Mouse (Mus musculus) limb, embryonic 12.5 days (tissue): ENCODE measurements at regions not wholly inside any gene's neighbourhood (a gene's known extent, or its start where the extent isn't known, plus 50 kb on each side); places are given as distances from the start of the nearest gene placed in this dataset.

Source experiments
- ATAC-seq: fragments of 200-750 bp; cut with Nextera tagmentation; 2 replicates; pipeline ENCODE4 v1.8.0; 2017; ENCODE audit warnings: low read depth, moderate TSS enrichment; ENCODE audit not compliant: insufficient number of reproducible peaks, insufficient read depth, low FRiP score, low TSS enrichment
- H3K27ac ChIP-seq: fragments of 300-500 bp; sonication (generic); 2 replicates; pipeline ENCODE4 v1.5.1; 2016; ENCODE audit warnings: mild to moderate bottlenecking, moderate library complexity
- H3K27me3 ChIP-seq: fragments of 300-500 bp; sonication (generic); 2 replicates; pipeline ENCODE4 v1.6.1; 2016; ENCODE audit warnings: mild to moderate bottlenecking, moderate library complexity
- H3K36me3 ChIP-seq: fragments of 300-500 bp; sonication (generic); 2 replicates; pipeline ENCODE4 v1.6.1; 2016; ENCODE audit warnings: mild to moderate bottlenecking, moderate library complexity
- H3K4me1 ChIP-seq: fragments of 300-500 bp; sonication (generic); replicated peaks from 2 replicates; pipeline ENCODE4 v1.6.1; 2016
- H3K4me2 ChIP-seq: fragments of 300-500 bp; sonication (generic); 2 replicates; pipeline ENCODE4 v1.6.1; 2016; ENCODE audit warnings: mild to moderate bottlenecking, moderate library complexity
- H3K4me3 ChIP-seq: fragments of 300-500 bp; sonication (generic); replicated peaks from 2 replicates; pipeline ENCODE4 v1.5.1; 2016; ENCODE audit warnings: mild to moderate bottlenecking
- H3K9ac ChIP-seq: fragments of 300-500 bp; sonication (generic); replicated peaks from 2 replicates; pipeline ENCODE4 v1.6.1; 2016; ENCODE audit warnings: mild to moderate bottlenecking, moderate library complexity
- H3K9me3 ChIP-seq: fragments of 300-500 bp; sonication (generic); 2 replicates; pipeline ENCODE4 v1.6.1; 2016; ENCODE audit warnings: mild to moderate bottlenecking, moderate library complexity
- WGBS: fragments of 180-500 bp; shearing (Covaris S2); methylation state at CpG from one replicate; pipeline ENCODE4 v1.1.7; 2016; 5-methylcytosine and 5-hydroxymethylcytosine counted together

DNA sequence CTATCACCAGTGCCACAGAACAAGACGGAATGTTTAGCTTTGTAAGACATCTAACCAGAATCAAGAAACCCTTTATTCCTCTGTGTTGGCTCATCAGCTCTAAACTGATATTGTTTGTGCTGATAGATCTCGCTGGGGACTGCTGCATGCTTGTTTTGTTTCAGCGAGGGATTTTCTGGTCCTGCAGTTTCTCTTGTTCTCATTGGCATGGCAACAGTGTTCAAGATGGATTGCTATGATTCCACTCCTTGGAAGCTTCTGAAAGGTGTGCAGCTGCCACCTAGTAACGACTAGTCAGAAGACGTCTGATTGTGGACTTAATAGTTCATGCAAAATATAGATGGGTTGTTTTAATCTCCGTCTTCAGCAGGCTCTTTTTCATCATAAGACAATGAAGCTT lies 591.2 kb downstream of the Sorcs1 start:
- H3K4me2 ChIP-seq = no peak overlapping the region
- no peak overlapping the region for H3K27ac ChIP-seq
- 77% methylated on average over 6 of the region's 6 CpGs for WGBS
- ATAC-seq = no peak
- H3K9me3 ChIP-seq = no peaks in the 10 kb centered on the region
- H3K36me3 ChIP-seq = no peaks in the 10 kb centered on the region
- H3K9ac ChIP-seq = no peak overlapping the region
- H3K4me3 ChIP-seq = no peak overlapping the region
- H3K27me3 ChIP-seq = no peaks in the 10 kb centered on the region
- no peaks in the 10 kb centered on the region for H3K4me1 ChIP-seq

DNA sequence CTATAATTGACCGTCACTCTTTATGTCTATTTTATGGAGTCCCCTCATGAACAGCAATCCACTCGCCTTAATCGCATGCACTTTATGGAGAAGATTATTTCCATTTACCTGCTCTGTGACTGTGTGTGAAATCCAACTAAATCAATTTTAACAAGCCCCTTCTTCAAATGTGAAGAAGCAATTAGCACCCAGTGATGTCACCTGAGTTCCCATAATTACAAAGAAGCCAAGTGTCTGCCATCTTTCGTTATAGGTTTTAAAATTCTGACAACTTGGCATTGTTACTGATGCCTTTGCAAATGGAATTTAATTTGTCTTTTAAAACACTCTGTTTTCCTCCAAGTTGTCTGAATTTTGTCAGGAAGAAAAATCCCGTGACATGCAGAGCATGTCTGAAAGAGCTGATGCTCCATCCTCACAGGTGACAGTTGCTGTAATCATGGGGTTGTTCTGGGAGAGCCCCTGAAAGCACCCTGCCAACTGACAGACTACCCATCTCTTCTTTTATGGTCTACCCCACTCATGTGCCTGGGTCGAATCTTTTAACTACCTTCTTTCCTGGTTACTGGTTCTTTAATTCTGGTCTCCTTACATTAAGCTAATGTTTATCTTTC lies 600.9 kb downstream of the Sorcs1 start:
- no peak overlapping the region for H3K27ac ChIP-seq
- H3K4me1 ChIP-seq = no peaks in the 10 kb centered on the region
- H3K27me3 ChIP-seq = no peaks in the 10 kb centered on the region
- H3K9me3 ChIP-seq = no peaks in the 10 kb centered on the region
- ATAC-seq = no peak
- no peak overlapping the region for H3K9ac ChIP-seq
- no peak overlapping the region for H3K4me2 ChIP-seq
- 79% methylated on average over 6 of the region's 6 CpGs for WGBS
- H3K36me3 ChIP-seq = no peaks in the 10 kb centered on the region
- no peak overlapping the region for H3K4me3 ChIP-seq

DNA sequence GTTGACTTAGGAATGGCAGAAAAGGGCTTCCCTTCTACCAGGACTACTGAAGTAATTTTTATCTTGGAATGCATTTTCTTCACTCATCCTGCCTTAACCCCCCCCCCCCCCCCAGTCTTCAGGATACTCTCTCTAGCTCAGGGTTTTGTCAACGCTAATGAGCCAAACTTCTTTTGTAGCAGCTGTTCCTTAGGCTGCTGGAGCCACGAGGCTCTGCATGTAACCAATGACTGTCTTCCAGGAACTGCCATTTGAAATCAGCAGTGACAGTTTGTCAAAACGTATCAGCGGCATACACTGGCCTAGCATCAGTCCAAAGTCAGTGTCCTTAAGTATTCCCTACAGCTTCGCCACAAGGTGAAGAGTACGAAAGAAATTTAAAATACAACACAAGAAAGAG lies 618.0 kb downstream of the Sorcs1 start:
- H3K9me3 ChIP-seq = no peaks in the 10 kb centered on the region
- no peaks in the 10 kb centered on the region for H3K27me3 ChIP-seq
- H3K4me3 ChIP-seq = no peak overlapping the region
- H3K4me1 ChIP-seq = no peaks in the 10 kb centered on the region
- no peak for ATAC-seq
- no peak overlapping the region for H3K4me2 ChIP-seq
- H3K9ac ChIP-seq = no peak overlapping the region
- 67% methylated on average over 6 of the region's 6 CpGs for WGBS
- no peaks in the 10 kb centered on the region for H3K36me3 ChIP-seq
- no peak overlapping the region for H3K27ac ChIP-seq

DNA sequence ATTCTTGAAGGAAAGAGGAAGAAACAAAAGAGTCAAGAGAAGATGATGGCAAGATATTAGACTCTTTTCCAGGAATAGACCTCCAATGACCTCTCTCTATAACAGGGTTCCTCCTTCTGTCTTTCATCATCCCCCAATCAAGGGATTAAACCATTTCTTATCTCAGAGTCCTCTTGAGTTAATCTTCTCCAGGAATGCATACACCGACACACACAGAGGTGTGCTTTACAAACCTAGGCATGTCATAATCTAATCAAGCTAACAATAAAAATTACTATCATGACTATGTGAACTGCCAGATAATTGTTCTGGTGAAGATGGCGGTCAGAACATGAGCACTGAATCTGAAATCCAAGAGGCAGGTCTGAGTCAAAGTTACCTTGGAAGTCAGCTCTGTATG lies 625.5 kb downstream of the Sorcs1 start:
- no peaks in the 10 kb centered on the region for H3K36me3 ChIP-seq
- H3K4me3 ChIP-seq = no peak overlapping the region
- no peak overlapping the region for H3K27ac ChIP-seq
- no peaks in the 10 kb centered on the region for H3K27me3 ChIP-seq
- H3K9me3 ChIP-seq = no peaks in the 10 kb centered on the region
- H3K9ac ChIP-seq = no peak overlapping the region
- no peak for ATAC-seq
- 95% methylated on average over 2 of the region's 2 CpGs for WGBS
- H3K4me2 ChIP-seq = no peak overlapping the region
- H3K4me1 ChIP-seq = no peaks in the 10 kb centered on the region

DNA sequence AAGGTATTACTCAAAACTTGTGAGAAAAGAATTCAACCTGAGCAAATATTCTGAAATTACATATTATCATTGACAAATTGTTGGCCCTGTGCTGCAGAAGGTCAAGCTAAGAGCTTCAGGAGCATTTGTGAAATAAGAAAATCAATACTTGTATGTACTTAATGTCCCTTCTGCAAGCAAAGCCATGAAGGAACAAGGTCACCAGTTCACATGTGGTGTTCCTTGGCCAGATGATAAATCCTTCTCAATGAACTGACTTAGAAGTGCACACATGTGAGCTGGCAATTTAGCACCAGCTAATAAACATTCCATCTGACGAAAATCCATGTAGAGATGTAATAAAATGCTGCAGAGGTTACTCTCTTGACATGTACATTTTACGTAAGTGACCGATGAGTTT lies 632.7 kb downstream of the Sorcs1 start:
- 55% methylated on average over 3 of the region's 3 CpGs for WGBS
- no peak overlapping the region for H3K9ac ChIP-seq
- ATAC-seq = no peak
- H3K4me3 ChIP-seq = no peak overlapping the region
- no peaks in the 10 kb centered on the region for H3K36me3 ChIP-seq
- H3K27ac ChIP-seq = no peak overlapping the region
- H3K4me2 ChIP-seq = no peak overlapping the region
- H3K27me3 ChIP-seq = no peaks in the 10 kb centered on the region
- H3K9me3 ChIP-seq = no peaks in the 10 kb centered on the region
- H3K4me1 ChIP-seq = no peaks in the 10 kb centered on the region

DNA sequence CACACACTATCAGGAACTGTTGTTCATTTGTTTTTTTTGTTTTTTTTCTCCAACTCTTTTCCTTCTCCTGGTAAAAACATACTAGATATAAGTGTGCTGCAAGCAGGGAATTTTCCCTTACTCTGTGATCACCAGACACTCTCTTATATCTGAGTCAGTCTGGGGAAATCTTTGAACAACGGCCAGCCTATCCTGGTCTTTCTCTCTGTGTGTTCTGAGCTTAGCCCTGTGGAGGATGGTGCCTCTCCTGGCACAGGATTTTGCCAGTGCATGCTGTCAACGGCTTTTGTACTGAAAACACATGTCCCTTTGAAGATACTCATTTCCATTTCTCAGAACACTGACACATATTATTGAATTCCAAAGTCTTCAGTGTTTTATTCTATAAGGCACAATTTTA lies 664.8 kb downstream of the Sorcs1 start:
- no peak overlapping the region for H3K4me2 ChIP-seq
- no peaks in the 10 kb centered on the region for H3K36me3 ChIP-seq
- no peak overlapping the region for H3K4me3 ChIP-seq
- no peak overlapping the region for H3K27ac ChIP-seq
- WGBS = 47% methylated on average over 2 of the region's 2 CpGs
- H3K9ac ChIP-seq = no peak overlapping the region
- H3K9me3 ChIP-seq = no peaks in the 10 kb centered on the region
- H3K4me1 ChIP-seq = no peaks in the 10 kb centered on the region
- H3K27me3 ChIP-seq = no peaks in the 10 kb centered on the region
- ATAC-seq = no peak

DNA sequence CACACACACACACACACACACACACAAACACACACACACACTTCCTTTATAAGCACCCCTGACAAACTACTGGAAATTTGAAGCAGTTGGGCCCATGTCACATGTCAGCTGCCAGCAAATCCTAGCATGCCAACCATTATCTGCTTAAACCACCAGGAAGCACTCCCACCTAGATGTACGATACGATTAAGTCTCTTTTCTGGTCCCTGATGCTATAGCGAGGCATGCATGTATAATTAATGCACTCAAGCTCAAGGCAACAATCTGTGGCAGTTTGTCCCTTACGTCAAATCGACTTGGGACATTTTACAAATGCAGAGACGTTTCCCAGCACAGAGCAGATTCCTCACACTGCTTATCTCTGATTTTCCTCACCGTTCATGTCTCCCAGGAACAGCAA lies 673.2 kb downstream of the Sorcs1 start:
- H3K4me2 ChIP-seq = no peak overlapping the region
- H3K36me3 ChIP-seq = no peaks in the 10 kb centered on the region
- H3K9ac ChIP-seq = no peak overlapping the region
- no peaks in the 10 kb centered on the region for H3K9me3 ChIP-seq
- ATAC-seq = no peak
- H3K27ac ChIP-seq = no peak overlapping the region
- no peaks in the 10 kb centered on the region for H3K4me1 ChIP-seq
- no peaks in the 10 kb centered on the region for H3K27me3 ChIP-seq
- H3K4me3 ChIP-seq = no peak overlapping the region
- 68% methylated on average over 7 of the region's 7 CpGs for WGBS

DNA sequence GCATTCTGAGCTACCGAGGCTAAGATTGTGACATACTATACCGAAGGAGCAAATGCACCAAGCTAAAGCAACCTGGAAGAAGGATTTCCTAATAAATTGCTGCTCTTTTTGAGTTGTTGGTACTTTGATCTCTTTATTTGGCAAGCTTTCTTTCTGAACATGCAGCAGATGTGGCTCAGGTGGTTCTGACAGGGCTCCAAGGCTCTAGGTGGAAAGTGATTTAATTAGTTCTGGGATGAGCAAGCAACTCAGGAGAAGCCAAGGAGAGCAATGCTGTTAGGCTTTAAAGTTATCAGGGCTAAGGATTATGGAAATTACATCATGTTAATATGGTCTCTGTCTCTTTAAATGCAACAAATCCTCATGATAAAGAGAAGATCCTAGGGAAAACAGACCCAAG lies 692.6 kb downstream of the Sorcs1 start:
- Histone ChIP-seq H3K4me1 (no peaks in the 10 kb centered on the region), H3K36me3 (no peaks in the 10 kb centered on the region), H3K27ac (no peak overlapping the region), H3K9me3 (0 out of 2 replicates have a peak, but pooled peaks cover 4% of the 10 kb centered on the region), H3K27me3 (no peaks in the 10 kb centered on the region), H3K9ac (no peak overlapping the region), H3K4me3 (no peak overlapping the region), H3K4me2 (no peak overlapping the region)
- 75% methylated on average over 2 of the region's 2 CpGs for WGBS
- no peak for ATAC-seq

DNA sequence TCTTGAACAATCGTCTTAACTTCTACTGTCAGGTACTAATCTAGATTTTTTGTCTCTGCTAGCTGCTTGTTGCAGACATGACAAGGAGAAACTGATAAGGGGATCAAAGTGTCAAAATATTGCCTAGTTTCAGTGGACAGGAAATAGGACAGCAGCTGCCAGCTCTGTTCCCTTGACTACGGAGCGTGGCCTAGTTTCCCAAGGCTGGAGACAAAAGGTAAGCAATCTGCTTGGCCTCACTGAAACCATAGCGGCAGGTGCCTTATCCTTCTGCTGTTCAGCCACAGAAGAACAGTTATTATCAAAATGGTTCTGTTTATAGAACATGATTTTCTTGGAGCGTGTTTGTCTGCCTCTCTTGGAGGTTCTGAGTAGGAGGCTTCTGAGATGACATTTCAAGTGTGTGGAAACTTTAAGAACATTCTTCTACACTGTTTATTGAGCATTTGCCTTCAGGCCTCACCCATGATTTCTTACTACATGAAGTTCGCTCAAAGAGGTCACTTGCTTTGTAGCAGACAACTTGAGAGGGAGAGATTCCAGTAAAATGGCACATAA lies 712.1 kb downstream of the Sorcs1 start:
- Histone ChIP-seq H3K4me2 (no peak overlapping the region), H3K9ac (no peak overlapping the region), H3K27me3 (no peaks in the 10 kb centered on the region), H3K4me1 (no peaks in the 10 kb centered on the region), H3K4me3 (no peak overlapping the region), H3K36me3 (no peaks in the 10 kb centered on the region), H3K9me3 (no peaks in the 10 kb centered on the region), H3K27ac (no peak overlapping the region)
- no peak for ATAC-seq
- 85% methylated on average over 6 of the region's 6 CpGs for WGBS

DNA sequence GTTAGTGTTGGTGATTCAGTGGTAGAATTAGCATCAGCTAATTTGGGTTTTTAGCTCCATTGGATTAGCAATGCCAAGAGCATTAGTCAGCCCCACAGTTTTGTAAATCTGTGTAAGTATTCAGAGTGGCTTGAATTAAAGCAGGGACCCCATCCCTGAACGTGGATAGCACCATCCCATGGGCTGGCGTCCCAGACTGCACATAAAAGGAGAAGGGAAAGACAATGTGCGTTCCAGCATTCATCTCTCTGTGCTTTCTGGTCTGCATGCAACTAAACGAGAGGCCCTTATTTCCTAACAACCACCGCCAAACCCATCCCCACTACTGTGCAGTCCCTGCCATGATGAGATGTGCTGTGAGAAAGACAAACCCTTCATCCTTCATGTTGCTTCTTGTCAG lies 713.8 kb downstream of the Sorcs1 start:
- Histone ChIP-seq H3K4me2 (no peak overlapping the region), H3K4me1 (no peaks in the 10 kb centered on the region), H3K9ac (no peak overlapping the region), H3K36me3 (no peaks in the 10 kb centered on the region), H3K27ac (no peak overlapping the region), H3K4me3 (no peak overlapping the region), H3K9me3 (no peaks in the 10 kb centered on the region), H3K27me3 (no peaks in the 10 kb centered on the region)
- 79% methylated on average over 5 of the region's 5 CpGs for WGBS
- ATAC-seq = no peak

DNA sequence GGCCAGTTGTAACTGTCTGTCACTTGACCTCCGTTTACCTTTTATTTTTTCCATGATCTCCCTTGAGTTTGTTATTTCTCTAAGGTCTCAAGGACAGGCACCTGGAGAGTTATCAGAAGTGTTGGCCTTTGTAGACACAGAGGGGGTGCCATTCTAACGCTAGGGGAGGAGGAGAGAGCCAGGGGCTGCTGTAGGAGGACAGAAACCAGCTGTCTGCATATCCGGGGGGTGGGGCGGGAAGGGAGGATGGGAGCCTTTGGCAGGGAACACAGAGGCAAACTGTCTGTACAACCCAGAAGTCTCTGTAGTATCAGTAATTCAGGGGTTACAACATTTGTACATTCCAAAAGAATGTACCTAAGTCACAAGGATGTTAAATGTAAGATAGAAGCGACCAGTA lies 719.9 kb downstream of the Sorcs1 start:
- H3K27me3 ChIP-seq = no peaks in the 10 kb centered on the region
- no peak overlapping the region for H3K27ac ChIP-seq
- ATAC-seq = no peak
- no peak overlapping the region for H3K4me2 ChIP-seq
- H3K9ac ChIP-seq = no peak overlapping the region
- WGBS = 59% methylated on average over 5 of the region's 5 CpGs
- no peaks in the 10 kb centered on the region for H3K4me1 ChIP-seq
- no peaks in the 10 kb centered on the region for H3K9me3 ChIP-seq
- H3K4me3 ChIP-seq = no peak overlapping the region
- no peaks in the 10 kb centered on the region for H3K36me3 ChIP-seq

DNA sequence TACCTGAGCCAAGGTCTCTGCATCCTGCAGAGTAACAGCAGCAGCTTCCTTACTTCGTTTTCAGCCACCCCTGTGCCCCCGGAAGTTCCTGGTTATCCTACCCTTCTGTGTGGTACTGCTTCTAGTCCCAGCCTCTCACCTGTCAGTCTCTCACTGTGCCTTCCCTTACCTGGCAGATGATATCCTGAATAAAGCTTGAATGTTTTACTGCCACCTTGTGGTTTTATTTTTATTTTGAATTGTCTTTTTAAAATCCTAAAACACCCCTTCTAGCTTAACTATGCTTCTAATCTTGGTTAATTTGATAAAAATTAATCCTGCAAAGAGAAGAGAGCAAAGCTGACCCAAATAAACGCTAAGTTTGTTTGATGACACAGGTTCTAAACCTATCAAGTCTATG lies 747.2 kb downstream of the Sorcs1 start:
- Histone ChIP-seq H3K36me3 (no peaks in the 10 kb centered on the region), H3K9ac (no peak overlapping the region)
- WGBS = 39% methylated on average over 3 of the region's 3 CpGs

More for the DNA sequence above, 747.2 kb downstream of the Sorcs1 start:
- no peak overlapping the region for H3K27ac ChIP-seq
- no peaks in the 10 kb centered on the region for H3K27me3 ChIP-seq
- no peaks in the 10 kb centered on the region for H3K4me1 ChIP-seq
- H3K4me3 ChIP-seq = no peak overlapping the region
- ATAC-seq = no peak
- H3K4me2 ChIP-seq = no peak overlapping the region
- no peaks in the 10 kb centered on the region for H3K9me3 ChIP-seq
